Mouse (Mus musculus) megakaryocyte, embryonic 14.5 days (primary cell): ENCODE results near the gene Itgam.

Source experiments
- FLI1 ChIP-seq: IDR thresholded peaks from 2 replicates; pipeline ENCODE4 v1.6.1; 2012; ENCODE audit warnings: low read length, inconsistent platforms, mixed read lengths
- GATA1 ChIP-seq: IDR thresholded peaks from 3 replicates; pipeline ENCODE4 v1.6.1; 2012; ENCODE audit warnings: mixed read lengths, low read length, inconsistent platforms, borderline replicate concordance

DNA sequence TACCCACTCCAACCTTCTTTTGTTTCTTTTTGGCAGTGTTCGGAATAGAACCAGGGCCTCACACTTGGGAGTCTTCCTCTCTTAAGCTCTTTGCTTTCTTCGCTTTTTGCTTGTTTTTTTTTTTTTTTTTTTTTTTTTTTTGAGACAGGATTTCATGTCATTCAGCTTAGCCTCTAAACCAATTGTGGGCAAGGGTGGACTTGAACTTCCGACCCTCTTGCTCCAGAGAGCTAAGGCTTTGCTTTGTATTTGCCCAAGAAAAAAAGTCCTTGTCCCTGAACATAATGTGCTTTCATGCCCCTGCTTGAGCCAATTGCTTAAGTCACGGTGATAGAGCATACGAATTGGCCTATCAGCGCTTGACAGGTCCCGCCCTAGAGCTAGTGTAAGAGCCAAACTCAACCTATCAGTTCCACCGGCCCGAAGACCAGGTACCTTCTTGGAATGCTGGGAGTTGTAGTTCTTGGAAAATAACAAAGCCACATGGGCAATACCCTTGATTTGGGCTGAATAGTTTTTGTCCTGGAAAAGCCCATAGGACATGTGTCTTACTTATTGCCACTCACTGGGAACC is 30.9 kb upstream of the Itgam start:
- TF ChIP-seq GATA1: no peak
- no peak for TF ChIP-seq FLI1
